Mouse (Mus musculus): ENCODE measurements around the gene Dctn1.
A peak's percentile ranks its signal among the peaks of the same experiment; 100 is the strongest.

Gene Dctn1

GRCm38 (mm10) chr6:83169872-83170271, 4.2 kb downstream of the Dctn1 start:
- no peak for DNase-seq (ENCODE audit: low spot score)

GRCm38 (mm10) chr6:83171063-83171462, 5.3 kb downstream of the Dctn1 start:
- no peak for DNase-seq (ENCODE audit: low spot score)

DNA sequence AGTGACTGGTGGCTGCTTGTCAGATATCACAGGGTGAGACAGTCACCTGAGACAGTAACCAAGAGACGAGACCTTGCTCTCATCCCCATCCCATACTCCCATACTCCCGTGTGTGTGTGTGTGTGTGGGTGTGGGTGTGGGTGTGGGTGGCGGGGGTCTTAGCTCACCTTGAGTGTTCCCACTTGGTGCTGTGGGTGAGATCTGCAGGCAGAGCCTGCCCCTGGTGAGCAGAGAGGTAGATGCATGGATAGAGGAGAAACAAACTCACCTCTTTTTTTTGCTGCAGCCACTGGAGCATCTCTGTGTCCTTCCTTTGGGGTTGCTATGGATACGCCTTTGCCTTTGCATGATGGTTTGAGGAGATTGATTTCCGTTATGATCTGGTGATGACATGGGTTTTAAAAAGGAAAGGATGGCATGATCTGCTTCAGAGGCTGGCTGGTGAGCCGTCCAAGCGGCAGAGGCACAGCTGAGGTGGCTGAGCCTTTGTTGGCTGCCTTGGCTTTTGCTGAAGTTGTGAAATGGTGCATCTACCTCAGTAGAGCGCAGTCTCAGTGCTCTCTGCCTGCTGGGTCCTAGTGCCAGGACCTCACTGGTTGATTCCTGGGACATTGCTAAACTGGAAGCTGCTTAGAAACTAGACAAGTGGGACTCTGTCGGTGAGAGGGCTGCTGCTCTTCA, 6.7 kb downstream of the Dctn1 start:
- no peak for DNase-seq (ENCODE audit: low spot score)

DNA sequence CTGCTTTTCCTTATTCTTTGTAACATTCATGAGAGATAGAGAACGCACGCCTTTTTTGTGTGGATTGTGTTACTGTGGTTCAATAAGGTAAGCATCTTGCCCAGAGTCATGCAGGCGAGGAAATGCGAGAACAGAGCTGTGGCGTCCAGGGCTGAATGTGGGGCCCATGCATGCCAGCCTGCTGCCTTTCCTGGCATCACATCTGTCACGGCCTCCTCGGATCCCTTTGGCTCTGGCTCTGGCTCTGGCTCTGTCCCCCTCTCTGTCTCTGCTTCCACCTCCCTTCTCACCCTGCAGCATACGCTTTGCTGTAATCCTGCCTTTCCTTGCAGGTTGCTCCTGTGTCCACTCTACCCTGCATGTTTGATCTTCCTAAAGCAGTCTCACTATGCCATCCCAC, 10.3 kb downstream of the Dctn1 start:
- no peak for DNase-seq (ENCODE audit: low spot score)

DNA sequence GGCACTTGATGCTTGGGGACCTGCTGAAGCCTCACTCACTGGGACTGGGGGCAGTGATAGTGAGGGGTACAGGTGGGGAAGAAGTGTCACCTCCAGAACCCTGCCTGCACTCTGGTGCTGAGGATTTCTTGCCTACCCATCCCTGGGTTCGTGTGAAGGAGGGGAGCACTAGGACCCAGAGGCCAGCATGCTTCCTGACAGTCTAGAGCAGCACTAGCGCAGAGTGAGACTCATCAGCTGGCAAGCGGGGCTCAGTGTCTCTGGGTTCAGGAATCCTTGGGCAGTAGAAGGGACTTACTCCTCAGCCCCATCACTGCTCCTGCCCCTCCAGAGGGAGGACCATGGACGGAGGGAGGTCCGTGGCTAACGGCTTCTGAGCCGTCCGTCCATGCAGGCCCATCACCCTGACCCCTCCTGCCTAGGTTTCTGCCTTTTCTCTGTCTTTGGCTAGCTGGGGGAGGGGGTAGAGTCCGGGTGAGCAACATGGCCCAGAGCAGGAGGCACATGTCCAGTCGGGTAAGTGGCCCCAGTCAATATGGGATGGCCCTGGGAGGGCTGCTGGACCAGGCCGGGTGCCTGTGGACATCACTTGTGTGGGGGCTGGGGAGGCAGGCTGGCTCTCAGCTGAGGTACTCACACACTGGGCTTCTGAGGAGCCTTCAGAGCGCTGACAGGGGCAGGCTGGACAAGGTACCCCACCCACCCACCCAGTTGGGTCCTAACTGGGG, 13.8 kb downstream of the Dctn1 start:
- no peak for DNase-seq (ENCODE audit: low spot score)

DNA sequence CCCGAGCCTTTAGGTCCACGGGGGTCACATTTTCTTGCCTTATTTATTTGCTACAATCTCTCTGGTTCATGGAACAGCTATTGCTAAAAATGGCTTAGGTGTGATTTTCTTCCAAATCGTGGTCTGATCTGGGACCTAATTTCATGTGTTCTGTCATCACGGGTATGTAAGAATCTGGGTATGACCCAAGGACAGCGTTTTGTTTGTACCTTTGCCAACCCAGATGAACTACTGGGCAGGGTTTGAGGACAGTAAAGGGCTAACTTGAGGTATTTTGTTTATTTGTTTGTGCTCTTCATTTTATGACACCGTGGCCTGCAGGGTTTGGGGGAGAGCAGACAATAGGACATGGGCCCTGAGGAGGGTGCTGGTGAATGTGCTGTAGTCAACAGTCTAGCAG, 14.9 kb downstream of the Dctn1 start:
- DNase-seq (ENCODE audit: low spot score) = no peak

- DNase-seq (ENCODE audit: low spot score) = no peak
These were observed 19.2 kb downstream of the Dctn1 start for GRCm38 (mm10) chr6:83184858-83185435.

DNA sequence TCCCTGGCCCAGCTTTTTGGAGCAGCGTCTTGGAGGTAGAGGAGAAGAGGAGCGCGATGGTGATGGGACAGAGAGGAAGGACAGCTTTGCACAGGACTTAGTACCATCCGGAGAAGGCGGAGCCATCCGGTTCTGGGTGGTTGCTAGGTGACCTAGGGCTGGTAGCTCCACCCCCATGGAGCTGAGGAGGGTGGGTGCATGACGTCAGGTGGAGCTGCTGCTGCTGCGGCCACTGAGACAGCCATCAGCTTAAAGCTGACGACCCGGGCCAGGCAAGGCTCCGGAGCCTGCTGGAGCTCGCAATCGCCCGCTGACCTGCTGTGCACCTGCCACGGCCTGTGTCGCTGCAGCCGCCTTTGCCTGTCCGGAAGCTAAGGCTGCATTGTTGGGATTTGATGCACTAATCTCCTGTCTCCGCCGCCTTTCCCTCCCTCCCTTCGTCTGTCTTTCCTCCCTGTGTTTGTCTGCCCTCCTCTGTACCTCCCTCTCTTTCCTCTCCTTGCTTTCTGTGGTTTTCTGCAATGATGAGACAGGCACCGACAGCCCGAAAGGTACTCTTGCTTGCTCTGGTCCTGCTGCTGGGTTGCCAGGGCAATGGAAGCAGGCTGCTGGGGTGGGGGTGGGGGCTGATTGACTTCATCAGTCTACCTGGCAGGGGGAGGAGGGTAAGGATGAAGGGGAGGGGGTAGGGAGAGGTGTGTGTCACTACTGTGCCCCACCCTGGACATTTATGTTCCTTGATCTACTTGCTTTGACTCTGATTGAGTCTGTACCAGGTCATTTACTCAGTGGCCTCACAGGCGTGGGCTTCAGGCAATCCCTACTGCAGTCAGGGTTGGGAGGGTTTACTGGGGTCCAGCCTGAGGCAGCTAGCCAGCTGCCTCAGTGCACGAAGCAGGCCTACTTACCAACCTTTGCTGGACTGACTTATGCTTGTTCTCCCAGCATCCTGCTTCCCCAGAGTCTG, 20.5 kb downstream of the Dctn1 start:
- peak; percentile 55 for DNase-seq (ENCODE audit: low spot score)

DNA sequence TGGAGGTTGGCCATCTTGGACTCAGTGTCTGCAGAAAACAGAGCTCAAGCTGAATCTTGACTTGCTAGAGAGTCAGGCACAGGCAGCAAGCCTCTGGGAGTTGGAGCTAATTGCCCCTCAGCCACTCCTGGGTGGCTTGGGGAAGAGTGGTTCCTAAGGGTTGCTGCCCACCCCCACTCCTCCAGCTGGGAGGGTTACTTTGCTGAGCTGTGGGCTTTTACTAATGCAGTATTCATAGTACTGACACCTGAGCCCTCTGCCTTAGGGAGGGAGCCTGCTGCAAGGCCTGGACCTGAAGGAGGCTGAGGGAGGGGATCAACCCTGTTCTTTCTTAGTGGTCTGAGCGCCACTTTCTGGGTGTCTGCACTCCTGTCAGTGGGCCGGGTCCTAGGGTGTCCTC, 21.2 kb downstream of the Dctn1 start:
- DNase-seq (ENCODE audit: low spot score) = no peak

GRCm38 (mm10) chr6:83193571-83193970, 27.9 kb downstream of the Dctn1 start:
- DNase-seq (ENCODE audit: low spot score) = no peak

GRCm38 (mm10) chr6:83197345-83198004, 31.8 kb downstream of the Dctn1 start:
- no peak for DNase-seq (ENCODE audit: low spot score)

DNA sequence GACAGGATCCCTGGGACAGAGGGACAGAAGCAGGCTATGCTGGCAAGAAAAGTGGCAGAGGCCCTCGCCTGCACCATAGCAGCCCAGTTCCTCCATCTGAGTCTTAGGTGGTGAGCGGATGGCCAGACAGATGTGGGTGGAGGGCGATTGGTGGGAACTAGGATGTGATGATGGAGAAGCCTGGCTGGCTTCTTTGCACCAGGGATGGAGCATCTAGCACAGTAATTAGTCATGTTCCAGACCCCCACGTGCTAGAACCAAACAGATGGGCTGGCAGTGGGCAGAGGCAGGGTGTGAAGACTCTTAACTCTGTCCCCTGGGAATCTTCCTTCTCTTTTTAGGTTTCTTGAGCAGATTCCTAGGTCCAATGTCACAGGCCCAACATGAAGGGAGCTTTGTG, 37.6 kb downstream of the Dctn1 start:
- no peak for DNase-seq (ENCODE audit: low spot score)

DNA sequence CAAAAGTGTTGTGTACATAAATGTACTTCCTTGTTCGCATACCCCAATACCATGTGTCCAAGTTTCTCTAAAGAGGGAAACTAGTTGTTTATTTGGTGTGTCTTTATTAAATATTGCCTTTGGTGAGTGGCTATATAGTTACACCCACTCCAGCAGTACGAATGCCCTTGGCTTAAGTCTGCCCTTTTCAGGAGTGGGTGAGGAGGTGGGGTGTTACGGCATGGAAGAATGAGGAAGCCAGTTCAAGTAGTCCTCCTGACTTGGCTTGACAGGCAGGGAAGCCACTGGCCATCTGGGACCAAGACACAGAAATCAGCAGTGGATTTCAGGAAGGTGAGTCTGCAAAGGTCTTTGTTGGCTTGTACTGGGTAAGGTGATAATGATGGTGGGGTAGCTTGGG, 40.1 kb downstream of the Dctn1 start:
- no peak for DNase-seq (ENCODE audit: low spot score)

- no peak for DNase-seq (ENCODE audit: low spot score)
These were observed 40.6 kb downstream of the Dctn1 start for GRCm38 (mm10) chr6:83206321-83206720.

DNA sequence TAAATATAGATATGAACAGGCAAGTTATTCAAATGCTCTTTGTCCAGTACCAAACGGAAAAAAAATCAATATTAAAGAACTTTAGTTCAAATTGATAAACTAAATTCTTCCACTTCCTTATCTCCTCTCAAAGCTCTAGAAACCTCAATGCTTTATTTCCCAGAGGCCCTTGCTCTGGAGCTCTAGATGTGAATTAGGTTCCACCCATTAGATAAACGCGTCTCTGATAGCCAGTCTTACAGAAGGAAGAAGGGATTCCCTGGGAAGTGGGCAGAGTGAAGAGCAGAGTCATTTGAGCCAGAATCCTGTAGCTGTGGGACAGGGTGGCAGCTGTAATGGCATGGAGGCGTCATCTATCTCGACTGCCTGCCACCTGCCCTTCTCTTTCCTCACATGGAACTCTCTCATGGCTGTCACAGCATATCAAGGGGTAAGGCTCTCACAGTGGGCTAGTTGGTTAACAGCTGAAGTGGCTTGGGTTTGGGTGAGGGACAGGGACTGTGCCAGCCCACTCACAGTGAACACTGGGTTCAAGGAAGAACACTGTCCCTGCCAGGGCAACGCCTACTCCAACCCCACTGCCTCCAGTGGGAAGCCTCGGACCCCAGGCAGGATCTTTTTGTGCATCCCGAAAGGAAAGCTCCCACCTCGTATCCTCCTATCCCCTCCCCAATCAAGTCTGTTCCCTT, 41.8 kb downstream of the Dctn1 start:
- DNase-seq (ENCODE audit: low spot score) = no peak

DNA sequence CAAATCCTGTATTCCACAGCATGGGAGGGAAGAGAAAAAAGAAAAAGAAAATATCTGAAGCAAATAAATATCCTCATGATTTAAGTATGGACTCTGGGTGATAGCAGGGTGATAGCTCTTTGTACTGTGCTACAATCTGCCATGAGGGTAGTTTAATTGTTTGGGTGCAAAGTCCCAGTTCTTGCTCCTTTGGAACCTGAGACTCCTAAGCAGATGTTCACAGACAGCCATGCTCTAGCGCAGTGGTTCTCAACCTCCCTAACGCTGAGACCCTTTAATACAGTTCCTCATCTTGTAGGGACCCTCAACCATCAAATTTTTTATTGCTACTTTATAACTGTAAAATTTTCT, 42.3 kb downstream of the Dctn1 start:
- DNase-seq (ENCODE audit: low spot score) = no peak

- DNase-seq (ENCODE audit: low spot score) = no peak
These were observed 44.8 kb downstream of the Dctn1 start for GRCm38 (mm10) chr6:83210495-83210894.

- DNase-seq (ENCODE audit: low spot score) = no peak
These were observed 45.8 kb downstream of the Dctn1 start for GRCm38 (mm10) chr6:83211526-83211925.

DNA sequence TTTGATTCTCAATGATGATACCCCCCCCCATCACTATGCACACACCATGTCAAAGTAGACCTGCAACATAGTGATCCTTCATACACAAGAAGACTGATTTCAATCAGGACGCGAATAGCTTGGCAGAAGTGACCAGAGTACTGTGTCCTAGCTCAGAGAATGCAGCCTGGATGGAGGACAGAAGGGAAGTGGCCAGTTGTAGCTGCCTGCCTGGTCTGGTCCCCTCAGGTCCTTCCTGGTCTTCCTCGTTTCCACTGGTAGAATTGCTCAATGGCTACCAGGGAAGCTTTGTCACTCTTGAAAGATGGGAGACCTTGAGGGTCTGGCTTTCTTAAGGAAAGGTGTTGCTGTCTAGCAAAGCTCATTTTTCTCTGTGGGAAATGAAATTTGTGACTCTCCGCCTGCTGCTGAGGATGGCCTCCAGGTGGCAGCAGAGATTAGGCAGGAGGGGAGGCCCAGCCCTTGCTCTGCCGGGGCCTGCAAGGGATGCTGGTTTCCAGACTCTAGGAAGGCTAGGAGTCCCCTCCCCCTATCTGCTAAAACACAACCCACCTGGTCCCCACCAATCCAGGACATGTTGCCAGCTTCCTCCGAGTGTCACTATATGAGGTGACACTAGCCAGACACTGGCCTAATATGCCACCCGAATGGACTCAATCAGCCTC, 49.4 kb downstream of the Dctn1 start:
- DNase-seq (ENCODE audit: low spot score) = peak; percentile 55

DNA sequence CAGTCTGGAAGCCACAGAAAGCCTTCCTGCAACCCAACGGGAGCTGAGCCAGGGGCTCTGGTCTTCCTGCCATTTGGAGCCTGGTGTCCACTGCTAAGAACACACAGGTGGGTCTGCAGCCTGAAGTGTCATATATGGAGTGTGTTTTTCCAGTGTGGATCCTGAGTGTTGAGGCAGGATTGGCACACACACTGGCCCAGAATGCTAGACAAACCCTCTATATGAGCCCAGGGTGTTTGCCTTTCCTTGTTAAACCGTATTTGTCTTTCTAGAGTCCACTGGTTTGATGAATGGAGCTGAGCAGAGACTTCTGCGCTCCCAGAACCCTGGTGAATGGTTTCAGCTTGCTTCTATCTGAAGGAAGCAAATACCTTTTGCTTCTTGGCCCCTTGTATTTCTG, 54.1 kb downstream of the Dctn1 start, which contains the start of gene Slc4a5:
Slc4a5 (plus strand) TSS at position 15 of the 400 bp plus-strand sequence.
- DNase-seq (ENCODE audit: low spot score) = no peak

- no peak for DNase-seq (ENCODE audit: low spot score)
These were observed 65.8 kb downstream of the Dctn1 start for GRCm38 (mm10) chr6:83231486-83231885.
